Mouse (Mus musculus) kidney, adult 9 months (tissue): Measurements from ENCODE around the gene Tvp23a.

Source experiments
- DNase-seq: peaks from one replicate; pipeline ENCODE4 v3.0.0; 2022

The Tvp23a gene

DNA sequence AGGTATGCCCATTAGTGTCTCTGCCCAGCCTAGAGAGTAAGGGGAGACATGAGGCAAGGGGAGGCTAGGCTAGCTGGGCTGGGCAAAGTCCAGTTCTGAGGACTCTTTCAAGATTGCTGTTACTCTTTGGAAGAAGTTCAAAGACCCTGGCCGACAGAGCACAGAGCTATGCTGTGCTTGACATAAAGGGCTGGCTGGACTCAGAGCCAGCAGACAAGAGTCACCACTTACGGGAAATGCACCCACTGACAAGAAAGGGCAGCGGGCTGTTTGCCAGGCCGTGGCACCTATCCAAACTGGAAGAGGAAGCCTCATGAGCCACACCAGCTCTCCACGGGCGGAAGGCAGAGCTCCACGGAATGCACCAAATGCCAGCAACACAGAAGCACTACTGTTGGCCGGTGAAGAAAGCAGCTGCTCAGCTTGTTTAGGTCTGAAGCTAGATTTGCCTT lies 5.3 kb upstream of the Tvp23a start:
- DNase-seq, result peak; percentile 92

DNA sequence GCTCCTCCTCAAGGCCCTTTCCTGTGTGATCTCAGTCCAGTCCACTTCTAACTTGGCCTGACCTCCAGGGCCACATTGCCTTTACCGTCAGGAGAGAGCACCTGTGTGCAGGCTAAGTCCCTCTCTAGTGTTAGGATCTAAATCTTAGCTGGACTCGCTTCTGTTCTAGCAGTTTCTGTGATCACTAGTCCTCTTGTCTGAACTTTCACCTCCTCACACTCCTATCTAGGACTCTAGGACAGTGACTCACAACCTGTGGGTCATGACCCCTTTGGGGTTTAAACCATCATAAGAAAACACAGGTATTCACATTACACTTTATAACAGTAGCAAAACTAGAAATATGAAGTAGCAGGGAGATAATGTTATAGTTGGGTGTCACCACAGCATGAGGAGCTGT lies 4.7 kb upstream of the Tvp23a start:
- DNase-seq, result no peak

DNA sequence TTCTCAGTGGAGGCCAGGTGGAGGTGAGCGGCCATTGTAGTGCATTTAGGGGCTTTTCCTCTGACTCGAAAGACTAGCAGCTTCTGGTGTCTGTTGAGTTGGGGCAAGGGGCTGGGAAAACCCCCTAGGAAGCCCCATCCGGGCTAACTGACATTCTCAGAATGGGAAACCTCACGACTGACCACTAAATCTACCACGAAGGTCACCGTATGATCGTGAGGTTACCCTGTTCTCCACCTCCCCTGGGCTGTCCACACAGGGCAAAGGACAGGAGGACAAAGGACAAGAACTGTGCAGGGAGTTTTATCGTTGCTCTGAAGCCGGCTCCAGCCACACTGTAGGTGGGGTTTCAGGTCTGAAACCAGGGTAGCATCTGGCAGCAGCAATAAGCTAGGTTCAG lies 1.8 kb upstream of the Tvp23a start:
- DNase-seq, result peak; percentile 81

DNA sequence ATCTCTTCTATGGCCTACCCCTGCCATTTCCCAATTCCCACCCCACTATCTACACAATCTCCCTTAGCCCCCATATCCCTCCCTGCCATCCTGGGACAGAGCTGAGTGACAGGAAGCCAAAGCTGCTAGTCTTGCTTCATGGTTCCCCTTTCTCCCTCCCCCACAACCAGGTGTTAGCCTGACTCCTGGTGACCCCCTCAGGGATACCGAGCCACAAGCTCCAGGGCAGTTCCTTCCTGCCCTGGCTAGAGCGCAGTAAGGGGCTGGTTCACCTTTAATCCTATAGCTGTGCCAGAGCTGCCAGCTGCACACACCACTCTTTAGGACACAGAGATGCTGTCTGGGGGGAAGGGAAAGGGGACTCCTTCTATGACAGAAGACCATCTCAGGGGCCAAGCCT lies 619 bp upstream of the Tvp23a start:
- no peak for DNase-seq

DNA sequence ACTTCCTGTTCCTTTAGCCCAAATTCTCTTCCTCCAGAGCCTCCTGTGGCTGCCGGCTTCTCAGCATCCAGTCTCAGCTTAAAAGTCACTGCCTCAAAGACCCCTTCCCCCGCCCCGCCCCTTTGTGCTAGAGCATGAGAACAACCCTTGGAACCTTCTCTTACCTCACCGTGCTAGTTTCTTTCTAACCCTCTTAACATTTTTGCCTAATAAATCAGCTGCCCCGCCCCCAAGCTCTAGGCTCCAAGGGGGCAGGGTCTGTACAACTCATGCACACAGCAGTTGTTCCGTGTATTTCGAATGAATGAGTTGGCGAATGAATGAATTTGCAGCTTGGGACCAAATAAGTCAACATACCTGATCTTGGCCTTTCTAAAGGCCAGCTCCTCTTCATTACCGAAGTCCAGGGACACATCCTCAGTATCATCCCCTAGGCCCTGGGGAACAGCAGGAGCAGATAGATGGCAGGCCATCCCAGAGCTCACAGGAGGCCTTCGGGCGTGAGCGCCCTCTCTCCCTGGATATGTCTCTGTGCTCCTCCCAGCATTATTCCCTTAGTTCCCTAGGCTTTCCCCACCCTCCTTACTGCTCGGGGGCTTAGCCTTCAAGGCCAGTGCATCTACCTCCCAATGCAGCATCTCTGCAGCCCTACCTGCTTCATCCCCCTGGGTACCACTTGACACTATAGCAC lies 444 bp downstream of the Tvp23a start:
- DNase-seq, result no peak

DNA sequence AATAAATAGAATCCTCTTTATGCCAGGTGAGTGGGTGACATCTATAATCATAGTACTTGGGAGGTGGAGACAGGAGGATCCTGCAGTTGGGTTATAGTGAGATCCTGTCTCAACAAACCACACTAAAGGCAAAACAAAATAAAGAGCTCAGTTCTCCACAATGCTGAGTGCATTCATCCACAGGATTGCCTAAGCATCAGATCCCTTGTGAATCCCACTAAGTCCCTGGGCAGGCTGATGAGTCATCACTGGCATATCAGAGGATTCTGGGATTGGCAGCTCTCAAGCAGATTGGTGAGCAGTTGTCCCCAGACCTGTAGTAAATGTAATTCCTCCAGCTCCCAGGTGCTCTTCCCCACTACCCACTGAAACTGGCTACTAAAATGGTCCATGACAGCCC lies 3.4 kb downstream of the Tvp23a start:
- no peak for DNase-seq

DNA sequence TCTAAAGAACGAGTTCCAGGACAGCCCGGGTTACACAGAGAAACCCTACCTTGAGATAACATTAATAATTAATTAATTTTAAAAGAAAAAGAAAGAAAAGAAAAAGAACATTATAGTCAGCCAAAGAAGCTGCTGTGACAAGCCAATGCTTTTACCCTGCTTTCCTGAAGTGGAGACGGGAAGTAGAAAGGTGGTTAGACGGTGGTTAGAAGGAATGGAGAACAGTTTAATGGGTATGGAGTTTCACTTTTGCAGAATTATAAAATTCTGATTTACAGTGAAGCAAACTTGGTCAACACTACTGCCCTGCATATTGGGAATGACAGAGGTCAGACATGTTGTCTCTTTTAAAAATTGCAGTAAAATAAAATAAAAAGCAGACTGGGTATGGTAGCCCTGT lies 5.4 kb downstream of the Tvp23a start:
- no peak for DNase-seq

DNA sequence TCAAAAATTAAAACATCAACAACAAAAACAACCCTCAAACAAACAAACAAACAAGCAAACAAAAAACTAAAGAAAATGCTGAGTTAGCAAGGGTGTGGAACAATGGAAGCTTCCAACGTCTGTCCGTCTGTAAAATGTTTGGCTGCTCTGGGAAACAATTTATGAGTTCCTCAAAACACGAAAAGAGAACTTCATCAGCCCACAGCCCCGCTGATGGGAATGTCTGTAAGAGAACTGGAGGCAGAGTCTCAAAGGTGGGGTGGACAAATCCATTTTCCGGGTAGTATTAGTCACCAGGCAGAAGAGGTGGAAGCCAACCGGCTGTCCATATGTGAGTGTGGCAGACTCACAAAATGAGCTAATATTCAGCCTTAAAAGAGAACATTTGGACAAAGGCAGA lies 5.8 kb downstream of the Tvp23a start:
- no peak for DNase-seq

DNA sequence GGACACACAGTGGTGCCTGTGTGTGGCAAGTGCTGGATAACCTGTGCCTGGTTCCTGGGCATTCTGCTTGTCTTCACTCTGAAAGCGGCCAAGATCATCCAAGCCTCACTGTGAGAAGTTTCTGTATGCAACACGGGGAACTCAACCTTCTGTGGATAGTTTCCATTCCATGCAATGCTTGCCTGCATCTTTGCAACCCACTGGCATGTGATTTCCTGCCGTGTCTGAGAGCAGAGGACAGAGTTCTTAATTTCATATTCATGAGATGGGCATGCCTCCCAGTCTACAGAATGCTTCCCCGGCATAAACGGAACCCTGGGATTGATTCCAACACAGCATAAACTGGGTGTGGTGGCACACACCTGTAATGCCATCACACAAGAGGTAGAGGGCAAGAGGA lies 9.1 kb downstream of the Tvp23a start:
- DNase-seq, result no peak

DNA sequence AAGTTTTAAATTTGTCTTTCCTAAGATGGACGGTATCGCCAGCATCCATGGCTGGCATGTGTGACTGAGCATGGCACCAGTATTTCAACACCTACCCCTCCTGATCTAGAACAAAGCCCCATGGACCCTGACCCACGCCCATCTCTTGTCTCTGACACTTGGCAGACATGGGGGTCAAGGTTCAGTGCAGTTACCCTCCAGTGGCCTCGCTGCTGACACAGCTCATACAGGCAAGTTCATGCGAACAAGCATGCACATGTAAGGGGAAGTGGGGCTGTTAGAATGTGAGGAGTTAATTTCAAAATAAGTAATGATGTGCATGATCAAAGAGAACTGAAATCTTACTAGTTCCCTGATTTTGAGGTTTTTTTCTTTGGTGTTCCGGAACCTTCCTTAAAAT lies 11.0 kb downstream of the Tvp23a start:
- peak; percentile 86 for DNase-seq

DNA sequence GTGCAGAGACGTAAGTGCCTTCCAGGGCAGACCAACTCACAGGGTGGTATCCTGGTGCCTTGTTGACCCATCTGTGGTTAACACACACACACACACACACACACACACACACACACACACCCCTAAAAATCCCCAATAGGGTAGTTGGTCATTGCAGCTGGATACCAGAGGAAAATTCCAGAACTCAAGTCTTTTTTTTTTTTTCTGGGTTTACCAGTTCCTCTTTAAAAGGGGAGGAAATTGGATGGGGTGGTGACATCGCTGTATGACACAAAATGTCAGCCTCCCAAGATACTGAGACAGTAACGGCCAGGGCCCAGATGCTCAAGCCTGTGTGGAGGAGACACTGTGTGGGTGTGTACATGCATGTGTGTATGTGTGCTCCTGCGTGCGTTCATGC lies 13.8 kb downstream of the Tvp23a start:
- no peak for DNase-seq

DNA sequence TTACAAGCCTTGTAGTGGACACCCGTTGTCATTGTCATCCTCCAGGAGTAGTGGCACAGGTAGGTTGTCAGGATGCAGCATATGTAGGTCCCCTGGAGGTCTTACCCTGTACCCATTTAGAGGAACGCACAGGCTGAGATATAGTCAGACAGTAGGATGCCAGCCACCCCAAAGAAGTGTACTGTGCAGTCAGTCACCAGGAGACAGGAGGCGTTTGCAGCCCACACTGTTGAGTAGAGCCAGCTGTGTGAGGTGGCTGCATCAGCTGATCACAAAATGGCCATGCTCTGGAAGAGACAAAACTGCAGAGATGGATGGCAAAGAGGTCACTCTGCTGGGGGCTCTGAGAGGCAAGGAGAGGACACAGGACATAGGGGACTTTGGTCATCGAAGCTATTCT lies 14.8 kb downstream of the Tvp23a start:
- no peak for DNase-seq

DNA sequence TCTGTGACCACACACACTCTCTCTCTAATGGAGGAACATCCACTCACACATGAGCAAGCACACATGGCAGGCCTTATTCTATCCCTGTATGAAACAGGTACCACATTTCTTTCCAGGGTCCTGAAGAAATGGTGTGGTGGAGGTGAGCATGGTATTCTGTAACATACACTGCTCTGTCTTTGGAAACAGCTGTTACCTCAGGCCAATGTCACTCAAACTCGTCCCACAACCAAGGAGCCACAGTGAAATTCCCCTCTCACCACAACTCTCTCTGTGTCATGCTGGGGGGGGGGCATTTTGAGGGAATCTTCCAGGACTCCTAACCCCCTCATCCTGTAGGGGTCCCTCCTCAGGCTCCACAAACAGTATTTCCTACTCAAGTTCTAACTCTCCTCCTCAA lies 15.3 kb downstream of the Tvp23a start:
- no peak for DNase-seq

DNA sequence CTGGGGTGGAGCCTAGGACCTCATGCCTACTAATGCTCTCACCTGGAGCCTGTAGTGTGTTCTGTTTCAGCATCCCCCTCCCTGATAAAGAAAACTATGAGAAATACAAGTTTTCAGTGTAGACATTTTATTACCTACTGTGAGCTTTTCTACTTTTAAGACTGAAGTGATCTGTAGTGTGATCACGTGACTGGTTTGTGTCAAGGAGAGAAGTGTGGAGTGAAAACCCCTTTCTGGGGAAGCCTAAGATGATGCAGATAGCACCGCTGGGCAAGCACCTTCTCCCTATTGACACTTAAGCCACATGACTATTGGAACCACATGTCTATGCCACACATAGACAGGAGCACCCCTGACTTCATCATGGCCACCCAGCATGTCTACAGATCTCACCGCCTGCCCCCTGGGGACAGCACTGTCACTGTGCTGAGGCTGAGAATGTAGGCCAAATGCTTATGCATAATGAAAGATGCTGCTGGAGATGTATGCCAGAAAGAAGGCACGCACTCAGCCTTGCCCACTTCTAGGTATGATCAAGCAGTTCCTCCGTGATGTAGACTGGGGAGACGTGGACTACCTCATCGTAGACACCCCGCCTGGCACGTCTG lies 26.6 kb downstream of the Tvp23a start:
- DNase-seq, result no peak

DNA sequence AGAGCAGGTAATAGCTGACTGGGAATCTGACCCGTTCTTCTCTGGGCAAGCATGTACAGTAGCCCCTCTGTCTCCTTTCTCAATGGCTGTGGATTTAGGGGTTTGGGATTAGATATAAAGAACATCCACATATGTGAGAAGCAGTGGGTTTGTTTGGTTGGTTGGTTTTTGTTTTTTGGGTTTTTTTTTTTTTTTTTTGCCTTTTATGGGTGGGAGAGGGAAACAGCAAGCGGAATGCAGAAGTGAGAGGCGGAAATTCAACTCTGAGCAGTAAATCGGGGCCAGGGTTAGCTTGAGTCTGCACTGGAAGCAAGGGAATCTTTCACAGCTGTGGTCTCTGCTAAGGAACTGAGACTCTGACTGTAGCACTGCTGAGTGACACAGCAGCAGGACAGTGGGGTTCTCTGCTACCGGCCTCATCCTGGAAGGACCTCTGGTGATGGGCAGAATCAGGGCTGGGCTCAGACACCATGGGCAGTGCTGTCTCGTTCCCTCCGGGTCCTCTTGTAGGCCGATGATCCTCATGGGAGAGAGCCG lies 29.4 kb downstream of the Tvp23a start:
- DNase-seq, result no peak

DNA sequence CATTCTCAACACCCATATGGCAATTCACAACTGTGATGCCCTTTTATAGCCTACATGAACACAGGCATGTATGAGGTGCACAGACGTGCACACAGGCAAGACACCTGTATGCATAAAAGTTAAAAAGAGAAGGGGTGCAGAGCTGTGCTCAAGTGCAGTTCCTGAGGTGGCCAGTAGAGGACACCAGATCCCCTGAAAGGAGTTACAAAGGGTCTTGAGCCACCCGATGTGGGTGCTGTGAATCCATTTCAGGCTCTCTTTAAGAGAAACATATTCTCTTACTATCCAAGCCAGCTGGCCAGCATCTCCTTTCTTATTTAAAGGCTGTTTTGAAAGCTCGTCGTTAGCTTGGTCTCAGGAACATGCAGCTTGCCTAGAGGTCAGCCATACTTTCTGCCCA lies 30.3 kb downstream of the Tvp23a start:
- no peak for DNase-seq

DNA sequence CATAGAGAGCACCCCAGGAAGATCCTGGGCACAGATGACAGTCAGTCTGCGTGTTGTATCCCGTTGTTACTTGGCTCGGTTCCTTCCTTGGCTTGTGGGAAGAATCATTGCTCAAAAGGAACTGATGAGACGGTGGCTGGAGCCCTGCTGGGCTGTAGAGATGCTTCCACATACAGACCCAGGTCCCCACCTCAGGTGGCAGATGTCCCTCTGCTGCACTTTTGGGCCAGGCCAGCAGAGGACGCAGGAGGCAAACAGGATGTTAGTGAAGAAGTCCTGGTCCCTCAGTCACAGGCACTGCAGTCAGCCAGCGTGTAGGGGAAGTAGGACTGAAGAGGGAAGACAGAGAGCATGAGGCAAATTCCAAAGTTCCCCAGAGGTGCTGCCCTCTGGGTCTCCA lies 31.2 kb downstream of the Tvp23a start:
- peak; percentile 75 for DNase-seq

DNA sequence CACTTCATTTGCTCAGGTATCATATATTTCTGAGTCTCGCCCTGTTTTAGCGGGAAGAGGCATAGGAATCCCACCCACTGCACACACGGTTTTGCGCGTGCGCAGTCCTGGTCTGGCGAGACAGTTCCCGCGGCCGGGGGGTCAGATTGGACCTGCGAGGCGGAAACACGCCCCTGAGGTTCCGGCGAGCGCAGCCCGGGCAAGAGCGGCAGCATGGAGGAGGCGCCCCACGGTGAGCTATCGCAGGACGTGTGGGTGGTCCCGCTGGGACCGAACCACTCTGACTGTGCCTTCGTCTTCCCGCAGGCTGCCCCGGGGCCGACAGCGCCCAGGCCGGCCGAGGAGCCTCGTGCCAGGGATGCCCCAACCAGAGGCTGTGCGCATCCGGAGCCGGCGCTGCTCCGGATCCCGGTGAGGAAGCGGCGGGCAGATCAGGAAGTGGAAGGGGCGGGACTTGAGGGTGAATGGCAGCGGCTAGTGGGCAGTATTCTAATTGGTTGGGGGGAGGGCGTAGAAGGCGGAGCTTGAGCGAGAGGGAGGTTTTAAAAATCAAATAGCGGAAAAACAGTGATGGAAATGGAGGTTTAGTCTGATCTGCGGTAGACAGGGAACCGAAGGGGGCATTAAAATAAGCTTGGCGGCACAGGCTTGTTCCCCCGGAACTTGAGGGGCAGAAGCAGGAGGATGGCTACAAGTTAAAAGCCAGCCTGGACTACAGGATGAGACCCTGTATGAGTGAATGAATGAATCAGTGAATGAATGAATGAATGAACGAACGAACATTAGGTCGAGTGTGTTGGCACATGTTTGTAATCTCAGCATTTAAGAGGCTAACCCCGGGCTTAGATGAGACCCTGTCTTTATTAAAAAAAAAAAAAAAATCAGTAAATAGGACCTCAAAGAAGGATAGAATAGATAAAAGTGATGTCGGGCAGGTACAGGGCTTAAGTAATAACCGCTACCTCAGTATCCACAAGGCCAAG lies 35.1 kb downstream of the Tvp23a start, which contains the start of gene Nubp1:
Nubp1 (plus strand) TSS at position 185 of the 983 bp plus-strand sequence.
- DNase-seq, result peak; percentile 96

DNA sequence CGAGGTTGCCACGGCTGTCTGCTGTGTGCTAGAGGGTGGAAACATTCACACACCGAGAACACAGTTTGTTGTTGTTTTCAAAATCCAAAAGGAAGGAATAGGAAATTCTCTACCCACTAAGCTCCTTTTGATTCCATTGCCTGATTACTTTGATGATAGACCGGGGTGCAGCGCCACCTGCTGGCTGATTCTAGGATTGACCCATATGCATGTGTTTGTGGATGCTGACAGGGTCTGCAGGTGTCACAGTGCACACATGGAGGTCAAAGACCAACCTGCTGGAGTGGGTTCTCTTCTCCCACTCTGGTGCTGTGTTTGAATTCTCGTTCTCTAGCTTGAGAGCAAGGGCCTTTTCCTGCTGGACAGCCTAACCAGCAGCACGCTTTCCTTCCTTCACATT lies 48.0 kb downstream of the Tvp23a start:
- DNase-seq, result peak; percentile 85

DNA sequence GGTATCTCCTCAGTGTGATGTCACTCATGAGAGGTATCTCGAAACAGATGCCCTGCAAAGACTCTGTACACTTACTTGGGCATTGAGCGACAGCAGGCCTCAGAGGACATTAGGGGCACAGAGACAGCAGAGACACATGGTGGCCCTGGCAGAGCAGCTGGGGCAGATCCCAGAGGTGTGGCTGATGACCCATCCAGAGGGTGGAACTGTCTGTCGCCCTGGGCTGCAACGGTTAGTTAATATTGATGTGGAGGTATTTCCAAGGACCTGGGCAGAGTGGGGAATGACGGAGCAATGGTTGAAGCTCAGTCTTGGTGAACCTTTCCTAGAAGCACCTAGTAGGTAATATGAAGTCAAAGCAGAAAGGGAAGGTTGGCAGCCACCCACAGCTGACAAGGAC lies 48.4 kb downstream of the Tvp23a start:
- DNase-seq, result no peak

DNA sequence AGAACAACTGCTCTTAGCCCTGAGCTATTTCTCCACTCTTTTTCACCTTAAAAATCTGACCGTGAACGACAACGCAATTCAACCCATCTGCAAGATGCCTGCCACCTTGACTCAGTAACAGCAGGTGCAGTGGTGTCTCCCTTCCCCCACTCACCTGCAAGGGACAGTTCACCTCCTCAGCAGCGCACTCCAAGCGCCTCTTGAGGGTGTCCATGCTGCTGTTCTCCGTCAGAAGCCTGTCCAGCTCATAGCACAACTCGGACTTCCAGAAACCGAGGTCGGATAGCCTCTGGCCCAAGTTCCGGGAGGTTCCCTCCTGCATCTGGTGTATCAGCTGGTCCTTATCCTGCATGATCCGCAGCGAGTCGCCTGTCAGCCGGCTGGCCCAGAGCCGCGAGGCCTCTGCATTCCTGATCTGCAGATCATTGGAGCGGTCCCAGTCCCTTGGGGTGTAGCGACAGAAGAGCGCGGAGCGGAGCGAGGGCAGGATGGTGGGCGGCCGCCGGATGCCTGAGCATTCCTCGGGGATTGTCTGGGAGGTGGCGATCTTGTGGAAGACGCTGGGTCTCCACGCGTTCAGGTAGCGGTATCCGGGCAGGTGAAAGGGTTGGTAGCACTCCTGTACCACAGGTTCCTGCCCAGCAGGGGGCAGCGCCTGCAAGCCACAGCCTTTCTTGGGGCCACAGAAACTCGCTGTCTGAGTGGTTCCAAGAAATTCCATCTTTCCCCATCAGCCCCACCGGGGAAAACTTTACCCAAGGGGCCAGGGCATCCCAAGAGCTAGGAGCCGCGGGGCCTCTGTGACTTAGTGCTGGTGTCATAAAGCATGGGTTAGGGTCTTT lies 52.2 kb downstream of the Tvp23a start, which contains the start of gene Tekt5:
Tekt5 (minus strand) TSS at position 792 of the 842 bp plus-strand sequence.
- DNase-seq, result peak; percentile 69

DNA sequence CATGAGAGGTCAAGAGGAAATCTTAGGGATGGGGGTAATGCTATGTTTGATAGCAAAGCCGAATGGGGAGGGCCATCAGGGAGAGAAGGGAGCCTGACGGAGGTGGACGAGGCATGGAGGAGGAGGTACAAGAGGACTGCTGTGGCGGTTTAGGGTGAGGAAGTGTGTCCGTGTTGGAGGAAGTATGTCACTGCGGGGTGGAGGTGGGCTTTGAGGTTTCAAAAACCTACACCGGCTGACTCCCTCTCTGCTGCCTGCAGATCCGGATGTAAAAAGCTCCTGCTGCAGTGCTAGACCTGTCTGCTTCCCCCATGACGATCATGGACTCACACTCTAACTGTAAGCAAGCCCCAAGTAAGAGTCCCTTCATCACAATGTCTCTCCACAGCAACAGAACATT lies 54.6 kb downstream of the Tvp23a start:
- no peak for DNase-seq
